Mouse (Mus musculus): ENCODE data around the gene Atxn1. TPM values are rescaled to one million over a fixed set of nuclear protein-coding genes. Genes with fewer than 3 reads are reported as not detected.

The Atxn1 gene
- polyA plus RNA-seq, 1 experiment from 2014 or later: 8.5 TPM

- H3K4me2 ChIP-seq: no peak overlapping the region; the same call in 1 of the 2 replicates
- H3K4me3 ChIP-seq: no peak overlapping the region
- no peak for ATAC-seq (ENCODE audit: borderline replicate concordance, extremely low read depth, low FRiP score, low TSS enrichment)
- H3K36me3 ChIP-seq: no peaks in the 10 kb centered on the region
- H3K9me3 ChIP-seq: no peaks in the 10 kb centered on the region
- H3K9ac ChIP-seq: no peak overlapping the region
- H3K27ac ChIP-seq: no peak overlapping the region
- 50% methylated on average over 18 of the region's 18 CpGs for WGBS
- H3K27me3 ChIP-seq: no peaks in the 10 kb centered on the region
- peaks cover 11% of the 10 kb centered on the region for H3K4me1 ChIP-seq
Measured at GRCm38 (mm10) chr13:45807593-45808043, 157.2 kb downstream of the Atxn1 start.

GRCm38 (mm10) chr13:45806600-45807525 lies 157.9 kb downstream of the Atxn1 start:
- no peak overlapping the region for H3K9ac ChIP-seq
- 59% methylated on average over 18 of the region's 18 CpGs for WGBS
- H3K9me3 ChIP-seq: no peaks in the 10 kb centered on the region
- H3K4me3 ChIP-seq: no peak overlapping the region
- H3K4me2 ChIP-seq: no peak overlapping the region; the same call in 1 of the 2 replicates
- H3K27ac ChIP-seq: no peak overlapping the region
- peaks cover 11% of the 10 kb centered on the region for H3K4me1 ChIP-seq
- H3K36me3 ChIP-seq: no peaks in the 10 kb centered on the region
- ATAC-seq (ENCODE audit: borderline replicate concordance, extremely low read depth, low FRiP score, low TSS enrichment): no peak
- H3K27me3 ChIP-seq: no peaks in the 10 kb centered on the region

- H3K9ac ChIP-seq: no peak overlapping the region
- H3K36me3 ChIP-seq: no peaks in the 10 kb centered on the region
- no peaks in the 10 kb centered on the region for H3K9me3 ChIP-seq
- no peak overlapping the region for H3K27ac ChIP-seq
- H3K4me2 ChIP-seq: no peak overlapping the region
- peaks cover 11% of the 10 kb centered on the region for H3K4me1 ChIP-seq
- H3K4me3 ChIP-seq: no peak overlapping the region
- H3K27me3 ChIP-seq: no peaks in the 10 kb centered on the region
- WGBS: 59% methylated on average over 9 of the region's 9 CpGs
- ATAC-seq (ENCODE audit: borderline replicate concordance, extremely low read depth, low FRiP score, low TSS enrichment): no peak
Measured at GRCm38 (mm10) chr13:45805915-45806599, 158.8 kb downstream of the Atxn1 start.

GRCm38 (mm10) chr13:45802620-45803410 lies 162.0 kb downstream of the Atxn1 start:
- no peaks in the 10 kb centered on the region for H3K9me3 ChIP-seq
- H3K36me3 ChIP-seq: no peaks in the 10 kb centered on the region
- ATAC-seq (ENCODE audit: borderline replicate concordance, extremely low read depth, low FRiP score, low TSS enrichment): no peak
- H3K4me3 ChIP-seq: no peak overlapping the region
- no peak overlapping the region for H3K4me2 ChIP-seq
- no peaks in the 10 kb centered on the region for H3K27me3 ChIP-seq
- H3K9ac ChIP-seq: no peak overlapping the region
- no peaks in the 10 kb centered on the region; the same call in 1 of the 2 replicates for H3K4me1 ChIP-seq
- H3K27ac ChIP-seq: no peak overlapping the region
- 88% methylated on average over 15 of the region's 15 CpGs for WGBS

- H3K4me1 ChIP-seq: 0 out of 2 replicates have a peak, but pooled peaks cover 9% of the 10 kb centered on the region
- H3K9ac ChIP-seq: no peak overlapping the region
- H3K9me3 ChIP-seq: no peaks in the 10 kb centered on the region
- no peaks in the 10 kb centered on the region for H3K27me3 ChIP-seq
- no peak for ATAC-seq (ENCODE audit: borderline replicate concordance, extremely low read depth, low FRiP score, low TSS enrichment)
- WGBS: 80% methylated on average over 4 of the region's 4 CpGs
- no peak overlapping the region for H3K4me2 ChIP-seq
- peaks cover 6% of the 10 kb centered on the region; the same call in 1 of the 2 replicates for H3K36me3 ChIP-seq
- no peak overlapping the region for H3K4me3 ChIP-seq
- H3K27ac ChIP-seq: no peak overlapping the region
Measured at GRCm38 (mm10) chr13:45798248-45798647, 166.6 kb downstream of the Atxn1 start.

- H3K27ac ChIP-seq: no peak overlapping the region
- H3K9ac ChIP-seq: no peak overlapping the region
- WGBS: 51% methylated on average over 6 of the region's 6 CpGs
- no peaks in the 10 kb centered on the region for H3K27me3 ChIP-seq
- peaks cover 6% of the 10 kb centered on the region; the same call in 1 of the 2 replicates for H3K36me3 ChIP-seq
- ATAC-seq (ENCODE audit: borderline replicate concordance, extremely low read depth, low FRiP score, low TSS enrichment): no peak
- 0 out of 2 replicates have a peak, but pooled peaks cover 10% of the 10 kb centered on the region for H3K4me1 ChIP-seq
- H3K4me3 ChIP-seq: no peak overlapping the region
- H3K4me2 ChIP-seq: no peak overlapping the region
- H3K9me3 ChIP-seq: no peaks in the 10 kb centered on the region
Measured at GRCm38 (mm10) chr13:45797696-45798095, 167.1 kb downstream of the Atxn1 start.

GRCm38 (mm10) chr13:45796286-45796685 lies 168.5 kb downstream of the Atxn1 start:
- 59% methylated on average over 6 of the region's 6 CpGs for WGBS
- ATAC-seq (ENCODE audit: borderline replicate concordance, extremely low read depth, low FRiP score, low TSS enrichment): no peak
- no peak overlapping the region for H3K27ac ChIP-seq

GRCm38 (mm10) chr13:45793796-45794195 lies 171.0 kb downstream of the Atxn1 start:
- ATAC-seq (ENCODE audit: borderline replicate concordance, extremely low read depth, low FRiP score, low TSS enrichment): no peak
- WGBS: 41% methylated on average over 3 of the region's 3 CpGs

More at GRCm38 (mm10) chr13:45796286-45796685, 168.5 kb downstream of the Atxn1 start:
- Histone ChIP-seq H3K4me2 (no peak overlapping the region), H3K4me1 (0 out of 2 replicates have a peak, but pooled peaks cover 12% of the 10 kb centered on the region), H3K9me3 (no peaks in the 10 kb centered on the region), H3K4me3 (no peak overlapping the region), H3K27me3 (no peaks in the 10 kb centered on the region), H3K36me3 (peaks cover 6% of the 10 kb centered on the region; the same call in 1 of the 2 replicates), H3K9ac (no peak overlapping the region)

GRCm38 (mm10) chr13:45786409-45786808 lies 178.4 kb downstream of the Atxn1 start:
- no peak overlapping the region for H3K9ac ChIP-seq
- H3K4me1 ChIP-seq: 0 out of 2 replicates have a peak, but pooled peaks cover 3% of the 10 kb centered on the region
- H3K9me3 ChIP-seq: no peaks in the 10 kb centered on the region
- H3K4me2 ChIP-seq: no peak overlapping the region
- 85% methylated on average over 7 of the region's 7 CpGs for WGBS
- no peak overlapping the region for H3K4me3 ChIP-seq
- H3K36me3 ChIP-seq: no peaks in the 10 kb centered on the region; the same call in 1 of the 2 replicates
- 0 out of 2 replicates have a peak, but pooled peaks have one; percentile 19 for ATAC-seq (ENCODE audit: borderline replicate concordance, extremely low read depth, low FRiP score, low TSS enrichment)
- H3K27me3 ChIP-seq: no peaks in the 10 kb centered on the region
- H3K27ac ChIP-seq: no peak overlapping the region

More at GRCm38 (mm10) chr13:45793796-45794195, 171.0 kb downstream of the Atxn1 start:
- H3K9ac ChIP-seq: no peak overlapping the region
- peak overlapping the region; percentile 34; the same call in 1 of the 2 replicates for H3K27ac ChIP-seq
- H3K4me3 ChIP-seq: no peak overlapping the region
- 0 out of 2 replicates have a peak, but pooled peaks cover 12% of the 10 kb centered on the region for H3K4me1 ChIP-seq
- H3K9me3 ChIP-seq: no peaks in the 10 kb centered on the region
- H3K27me3 ChIP-seq: no peaks in the 10 kb centered on the region
- H3K4me2 ChIP-seq: no peak overlapping the region
- peaks cover 6% of the 10 kb centered on the region for H3K36me3 ChIP-seq

GRCm38 (mm10) chr13:45783681-45784080 lies 181.1 kb downstream of the Atxn1 start:
- no peak overlapping the region for H3K4me3 ChIP-seq
- WGBS: 66% methylated on average over 10 of the region's 10 CpGs
- 0 out of 2 replicates have a peak, but pooled peaks cover 3% of the 10 kb centered on the region for H3K4me1 ChIP-seq
- H3K9me3 ChIP-seq: no peaks in the 10 kb centered on the region
- no peak for ATAC-seq (ENCODE audit: borderline replicate concordance, extremely low read depth, low FRiP score, low TSS enrichment)
- H3K27ac ChIP-seq: no peak overlapping the region
- H3K36me3 ChIP-seq: no peaks in the 10 kb centered on the region
- H3K9ac ChIP-seq: no peak overlapping the region
- no peaks in the 10 kb centered on the region for H3K27me3 ChIP-seq
- no peak overlapping the region for H3K4me2 ChIP-seq

GRCm38 (mm10) chr13:45778750-45779149 lies 186.1 kb downstream of the Atxn1 start:
- no peak overlapping the region for H3K27ac ChIP-seq
- H3K9me3 ChIP-seq: no peaks in the 10 kb centered on the region
- H3K4me3 ChIP-seq: no peak overlapping the region
- WGBS: 80% methylated on average over 5 of the region's 5 CpGs
- no peaks in the 10 kb centered on the region for H3K36me3 ChIP-seq
- 0 out of 2 replicates have a peak, but pooled peaks cover 3% of the 10 kb centered on the region for H3K4me1 ChIP-seq
- no peaks in the 10 kb centered on the region for H3K27me3 ChIP-seq
- no peak for ATAC-seq (ENCODE audit: borderline replicate concordance, extremely low read depth, low FRiP score, low TSS enrichment)
- H3K4me2 ChIP-seq: no peak overlapping the region
- no peak overlapping the region for H3K9ac ChIP-seq

Data from lung, embryonic 15.5 days (tissue).